Mouse (Mus musculus): ENCODE results near the gene Sgce.
"Not testable (repeated sequence)": the region's sequence is repeated elsewhere in the genome, so short reads cannot be mapped to it uniquely, and the experiment has no call there.

Gene Sgce

GRCm38 (mm10) chr6:4722142-4722541 lies 24.9 kb downstream of the Sgce start:
- DNase-seq: no peak

DNA sequence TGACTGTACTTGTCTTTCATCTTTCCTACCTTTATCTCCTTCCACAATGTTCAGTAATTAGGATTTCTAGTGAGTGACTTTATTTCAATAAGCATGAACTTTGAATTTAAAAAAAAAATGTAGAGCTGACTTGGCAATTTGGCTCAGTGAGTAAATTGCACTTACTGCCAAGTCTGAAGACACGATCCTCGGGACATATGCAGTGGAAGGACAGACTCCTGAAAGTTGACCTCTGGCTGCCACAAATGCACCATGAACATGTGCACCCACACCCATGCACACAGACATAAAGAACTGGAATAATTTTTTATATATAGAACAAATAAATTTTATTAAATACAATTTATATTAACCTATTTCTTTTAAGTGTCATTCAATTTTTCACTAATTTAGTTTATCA lies 29.7 kb downstream of the Sgce start:
- DNase-seq: no peak

DNA sequence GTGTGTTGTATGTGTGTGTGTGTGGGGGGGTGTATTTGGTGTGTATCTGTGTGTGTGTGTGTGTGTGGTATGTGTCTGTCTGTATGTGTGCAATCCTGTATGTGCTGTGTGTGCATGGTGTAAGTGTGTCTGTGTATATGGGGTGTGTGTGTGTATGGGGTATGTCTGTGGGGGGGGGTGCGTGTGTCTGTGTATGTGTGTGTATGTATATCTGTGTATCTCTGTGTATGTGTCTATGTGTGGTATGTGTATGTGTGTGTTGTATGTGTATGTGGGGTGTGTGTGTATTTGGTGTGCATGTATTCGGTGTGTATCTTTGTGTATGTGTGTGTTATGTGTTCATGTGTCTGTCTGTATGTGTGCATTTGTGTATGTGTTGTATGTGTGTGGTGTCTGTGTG lies 30.8 kb downstream of the Sgce start:
- no peak for DNase-seq

DNA sequence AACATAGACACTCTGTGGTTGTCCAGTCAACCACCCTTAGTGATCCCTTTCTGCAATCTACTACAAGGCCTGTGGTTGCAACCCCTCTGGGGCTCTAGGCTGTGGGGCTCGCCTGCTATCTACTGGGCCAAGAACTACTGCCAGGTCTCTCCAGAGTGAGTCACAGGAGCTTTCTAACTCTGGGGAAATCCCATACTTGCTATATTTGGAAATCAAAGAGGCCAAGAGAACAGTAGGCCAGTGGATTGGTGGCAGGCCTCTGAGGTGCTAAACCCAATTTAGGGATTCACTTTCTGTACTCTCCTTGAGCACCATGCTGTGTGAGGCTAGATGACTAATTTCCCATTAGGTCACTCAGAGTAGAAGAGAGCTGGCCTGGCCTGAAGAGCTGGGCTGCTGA lies 38.0 kb downstream of the Sgce start:
- no peak for DNase-seq

- no peak for DNase-seq
Observed at GRCm38 (mm10) chr6:4706415-4706814, 40.6 kb downstream of the Sgce start.

DNA sequence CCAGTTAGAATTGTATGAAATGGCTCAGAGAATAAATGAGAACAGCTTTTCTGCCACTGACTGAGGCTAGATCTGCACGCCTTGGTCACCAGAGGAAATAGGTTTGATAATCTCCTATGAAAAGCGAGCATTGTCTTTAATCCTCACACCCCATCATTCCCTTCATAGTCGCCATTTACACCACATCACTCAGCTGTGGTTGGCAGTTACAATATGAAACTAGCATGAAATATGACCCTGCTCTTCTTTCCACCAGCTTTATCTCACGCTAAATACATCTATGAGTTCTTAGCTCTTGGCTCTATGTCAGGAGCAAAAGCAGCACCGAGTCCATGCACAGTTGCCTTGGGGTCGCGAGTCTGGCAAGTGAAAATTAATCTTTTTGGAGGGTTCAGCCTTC lies 43.1 kb downstream of the Sgce start:
- no peak for DNase-seq

DNA sequence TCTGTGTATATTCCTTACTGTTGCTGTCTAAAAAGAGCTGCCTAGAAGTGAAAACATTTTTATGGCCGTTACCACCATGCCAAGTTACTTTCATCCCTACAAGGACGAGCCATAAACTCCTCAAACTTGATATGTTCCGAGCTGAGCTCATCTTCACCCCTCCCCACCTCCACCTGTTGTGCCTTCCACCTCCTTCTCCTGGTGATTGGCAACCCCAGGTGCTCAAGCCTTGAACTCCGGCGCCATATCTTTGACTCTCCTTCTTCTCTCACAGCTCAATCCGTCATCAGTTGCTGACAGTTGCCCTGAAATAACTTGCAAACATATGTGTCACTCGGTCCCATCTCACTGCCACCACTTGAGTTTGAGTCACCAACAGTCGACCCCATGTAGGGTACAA lies 45.4 kb downstream of the Sgce start:
- no peak for DNase-seq

DNA sequence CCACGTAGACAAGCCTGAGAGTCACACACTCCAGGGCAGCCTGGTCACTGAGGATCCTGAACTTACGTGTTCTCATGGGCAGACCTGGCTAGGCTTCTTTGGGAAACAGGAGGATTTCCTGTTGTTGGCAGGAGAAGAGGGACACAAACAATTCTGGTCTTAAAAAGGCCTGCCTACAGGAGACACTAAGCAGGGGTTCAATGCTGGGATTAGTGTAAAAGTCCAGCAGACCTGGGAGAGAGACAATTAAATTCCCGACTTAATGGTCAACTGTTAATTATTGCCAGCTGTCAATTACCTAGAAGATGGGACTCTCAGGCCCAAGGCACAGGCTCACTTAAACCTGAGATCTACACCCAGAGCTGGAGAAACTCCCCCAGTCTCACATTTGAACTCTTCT lies 51.2 kb downstream of the Sgce start:
- DNase-seq: no peak

DNA sequence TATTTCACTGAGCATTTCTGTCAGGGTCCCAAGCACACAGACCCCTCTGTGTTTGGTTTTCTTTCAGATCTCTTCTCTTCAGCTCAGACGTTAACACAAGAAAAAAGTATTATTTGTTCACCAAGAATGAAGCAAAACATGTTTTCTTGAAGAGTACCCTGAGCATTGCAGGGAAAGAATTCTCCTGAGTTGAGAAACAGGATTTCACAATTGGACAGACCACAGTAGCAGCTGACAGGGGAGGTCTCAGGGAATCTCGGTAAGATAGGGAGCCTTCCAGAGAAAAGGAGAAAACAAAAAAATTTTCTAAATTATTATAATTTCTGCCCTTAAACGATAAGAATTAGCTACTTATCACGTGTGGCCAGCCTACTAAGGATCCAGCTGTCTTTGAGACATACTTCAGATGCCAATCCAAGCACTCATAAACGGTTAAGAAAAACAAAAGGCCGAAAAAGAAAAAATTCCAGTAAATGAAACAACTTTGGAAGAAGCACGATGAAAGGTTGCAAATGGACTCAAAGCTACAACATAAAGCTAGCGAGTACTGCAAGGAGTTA lies 52.3 kb downstream of the Sgce start:
- DNase-seq: no peak

DNA sequence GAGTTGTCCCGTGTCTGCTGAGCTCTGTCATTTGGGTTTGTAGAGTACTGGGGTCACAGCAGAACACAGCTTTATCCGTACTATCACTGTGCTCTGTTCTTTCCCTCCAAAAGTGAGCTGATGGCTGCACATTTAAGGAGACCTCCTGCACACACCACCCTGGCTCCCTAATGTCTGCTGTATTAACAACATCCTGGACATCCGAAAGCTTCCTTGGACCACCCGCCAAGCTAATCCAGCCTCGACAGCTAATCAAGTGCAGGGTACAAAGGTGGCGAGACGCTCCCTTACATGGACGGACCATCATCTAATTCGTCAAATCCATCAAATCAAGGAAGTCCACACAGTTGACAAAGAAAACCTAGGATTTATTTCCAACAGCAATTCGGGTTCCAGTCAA lies 53.5 kb downstream of the Sgce start:
- DNase-seq: no peak

GRCm38 (mm10) chr6:4690438-4690837 lies 56.6 kb downstream of the Sgce start:
- DNase-seq: no peak

GRCm38 (mm10) chr6:4684706-4685340 lies 62.2 kb downstream of the Sgce start:
- DNase-seq: no peak

- DNase-seq: no peak
Observed at GRCm38 (mm10) chr6:4680576-4680975, 66.4 kb downstream of the Sgce start.

DNA sequence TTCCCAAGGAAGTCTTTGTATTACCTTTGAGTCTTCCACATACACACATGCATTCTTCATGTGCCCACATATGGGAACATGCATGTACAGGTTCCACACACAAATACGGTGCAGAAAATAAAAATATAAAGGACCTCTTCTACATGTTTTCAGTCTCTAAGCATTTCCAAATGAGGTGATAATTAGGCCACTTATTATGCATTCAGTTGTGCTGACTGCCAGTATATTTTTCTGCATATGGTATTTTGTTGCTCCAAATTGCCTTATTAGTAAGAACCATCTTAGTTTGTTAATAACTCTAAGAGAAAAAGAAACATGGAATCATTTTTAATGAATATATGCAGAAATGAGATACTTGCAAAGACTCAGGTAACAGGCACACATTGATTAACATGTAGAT lies 67.0 kb downstream of the Sgce start:
- no peak for DNase-seq

GRCm38 (mm10) chr6:4677356-4677761 lies 69.6 kb downstream of the Sgce start:
- DNase-seq: no peak

DNA sequence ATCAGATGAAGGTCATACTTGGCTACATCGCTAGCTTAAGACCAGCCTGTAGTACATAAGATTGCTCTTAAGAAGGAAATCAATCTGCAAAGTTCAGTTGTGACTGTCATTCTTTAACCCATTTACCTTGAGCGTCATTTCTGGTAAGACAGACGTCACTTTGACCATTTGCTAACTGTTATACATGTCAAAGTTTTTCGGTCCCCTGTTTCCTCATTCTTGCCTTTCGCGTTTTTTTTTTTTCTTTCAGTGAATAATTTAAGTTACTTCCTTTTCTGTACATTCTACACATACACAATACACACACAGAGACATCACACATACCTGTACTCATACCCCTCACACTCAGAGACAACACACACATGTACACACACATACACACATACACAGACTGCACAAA lies 81.9 kb downstream of the Sgce start:
- DNase-seq: no peak

DNA sequence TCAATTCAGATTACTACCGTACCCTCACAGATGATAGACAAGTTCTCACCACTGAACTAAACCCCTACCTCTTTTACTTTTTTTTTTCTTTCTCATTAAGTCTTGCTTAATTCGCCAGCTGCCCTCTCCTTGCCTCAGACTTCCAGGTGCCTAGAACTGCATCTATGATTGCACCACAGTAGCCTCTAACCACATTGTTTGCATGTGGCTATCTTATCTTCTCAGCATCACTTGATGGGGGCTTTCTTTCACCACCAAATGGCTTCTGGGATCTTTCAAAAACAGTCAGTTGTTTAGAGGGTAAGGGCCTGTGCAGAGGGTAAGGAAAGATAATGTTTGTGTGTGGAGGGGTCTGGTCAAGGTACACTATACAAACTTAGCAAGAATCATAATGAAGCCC lies 82.7 kb downstream of the Sgce start:
- no peak for DNase-seq

DNA sequence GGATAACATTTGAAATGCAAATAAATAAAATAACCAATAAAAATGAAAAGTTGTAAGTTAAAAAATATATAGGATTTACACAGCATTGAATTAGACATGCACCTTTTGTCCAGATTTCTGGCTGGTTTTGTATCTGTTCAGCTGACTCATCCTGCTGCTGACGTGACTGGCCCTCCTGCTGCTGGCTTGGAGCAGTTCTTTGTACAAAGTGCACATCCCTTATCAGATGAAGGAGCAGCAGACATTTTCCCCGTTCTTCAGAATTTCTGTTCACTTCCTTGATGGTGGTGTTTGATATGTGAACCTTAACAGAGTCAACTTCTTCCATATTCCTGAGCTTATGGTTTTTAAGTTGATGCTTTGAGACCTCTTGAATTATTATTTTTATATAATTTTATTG lies 83.5 kb downstream of the Sgce start:
- no peak for DNase-seq

DNA sequence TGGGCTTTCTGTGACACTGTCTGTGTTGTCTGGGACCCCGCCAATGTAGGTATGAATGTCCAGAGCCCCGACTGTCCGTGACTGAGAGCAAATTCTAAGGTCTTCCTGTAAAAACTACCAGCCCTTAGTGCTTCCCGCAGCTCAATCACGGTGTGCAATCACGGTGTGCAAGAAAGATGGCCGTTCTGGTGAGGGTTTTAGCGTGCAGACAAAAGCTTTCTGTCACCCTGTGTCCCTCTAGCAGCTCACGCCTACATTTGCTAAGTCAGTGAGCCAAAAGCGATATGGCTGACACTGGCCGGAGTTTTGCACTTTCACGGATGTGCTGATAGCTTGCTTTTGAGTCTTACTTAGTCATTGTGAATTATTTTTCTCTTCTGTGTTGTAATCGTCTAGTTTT lies 88.1 kb downstream of the Sgce start:
- DNase-seq: no peak

- no peak for DNase-seq
Observed at GRCm38 (mm10) chr6:4655924-4656323, 91.1 kb downstream of the Sgce start.

DNA sequence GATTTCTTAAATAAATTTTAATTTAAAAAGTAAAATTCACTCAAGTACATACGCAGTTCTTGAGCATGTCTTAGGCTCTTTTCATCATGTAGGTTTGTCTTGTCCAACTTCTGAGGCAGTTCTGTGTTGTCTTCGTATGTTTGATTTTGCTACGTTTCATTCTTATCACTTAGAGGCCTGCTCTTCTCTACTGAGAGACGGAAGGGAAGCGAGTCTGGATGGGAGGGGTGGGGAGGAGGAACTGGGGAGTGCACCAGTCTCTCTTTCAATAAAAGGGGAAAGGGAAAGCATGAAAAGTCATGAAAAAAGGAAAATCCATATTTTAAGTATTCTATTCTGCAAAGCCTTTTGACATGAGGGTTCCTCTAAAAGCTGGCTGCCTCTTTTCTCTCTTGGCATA lies 91.5 kb downstream of the Sgce start:
- no peak for DNase-seq

GRCm38 (mm10) chr6:4653741-4654140 lies 93.3 kb downstream of the Sgce start:
- DNase-seq: not testable (repeated sequence)

DNA sequence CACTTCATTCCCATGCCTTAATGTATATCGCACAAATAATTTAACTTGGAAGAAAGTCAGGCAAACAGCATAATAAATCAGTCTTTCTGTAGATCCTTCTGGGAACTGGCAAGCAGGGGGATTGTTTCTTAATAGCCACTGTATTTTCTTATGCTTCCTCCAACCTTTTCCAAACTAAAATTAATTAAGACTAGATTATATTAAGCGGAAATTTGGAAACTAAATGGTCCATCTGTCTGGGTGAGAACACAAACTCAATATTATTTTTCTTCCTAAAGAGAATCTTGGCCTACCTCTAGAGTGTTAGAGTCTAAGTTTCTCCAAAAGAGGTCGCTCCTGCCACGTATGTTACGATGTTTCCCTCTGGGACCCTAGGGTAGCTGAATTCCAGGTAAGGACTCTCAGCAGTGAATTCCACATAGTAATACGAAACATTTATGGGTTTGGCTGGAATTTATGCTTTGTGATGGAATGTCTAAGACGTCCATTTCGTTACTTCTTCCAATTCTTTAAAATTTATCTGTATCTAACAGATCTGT lies 94.3 kb downstream of the Sgce start:
- no peak for DNase-seq

DNA sequence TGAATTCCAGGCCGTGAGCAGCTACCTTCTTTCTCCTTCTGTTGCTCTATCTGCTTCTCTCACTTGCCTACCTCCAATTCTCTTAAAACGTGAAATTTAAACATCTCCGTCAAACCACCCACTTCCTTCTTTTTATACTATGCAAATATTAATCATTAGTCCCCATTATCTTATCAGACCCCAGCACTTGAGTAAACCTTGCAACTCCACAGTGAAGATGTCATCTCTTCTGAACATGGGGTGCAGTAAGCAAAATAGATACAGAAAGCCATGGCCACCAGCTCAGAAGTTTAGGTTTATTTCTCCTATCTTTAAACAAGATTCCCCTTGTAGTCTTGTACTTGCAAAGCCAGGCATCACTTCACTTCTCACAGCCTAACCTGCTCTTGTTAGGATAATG lies 99.7 kb downstream of the Sgce start:
- DNase-seq: no peak

GRCm38 (mm10) chr6:4642068-4642467 lies 104.9 kb downstream of the Sgce start:
- DNase-seq: no peak

Data from thymus, postnatal 14 days (tissue).